Mouse (Mus musculus) embryonic facial prominence, embryonic 11.5 days (tissue): Measurements from ENCODE around the gene Ret. TPM values are rescaled to one million over a fixed set of nuclear protein-coding genes. Genes with fewer than 3 reads are reported as not detected.

Experiments used
- ATAC-seq: fragments of 200-750 bp; cut with Nextera tagmentation; replicated peaks from 2 replicates; pipeline ENCODE4 v1.8.0; 2017; ENCODE audit warnings: low read depth; ENCODE audit not compliant: insufficient number of reproducible peaks, low FRiP score, low TSS enrichment
- DNase-seq: peaks from one replicate; pipeline ENCODE4 v3.0.0-alpha.2; 2015; ENCODE audit warnings: low spot score
- H3K27ac ChIP-seq: fragments of 300-500 bp; sonication (generic); replicated peaks from 2 replicates; pipeline ENCODE4 v1.5.1; 2014; ENCODE audit warnings: mild to moderate bottlenecking, low read depth, low read length, control low read depth
- H3K27me3 ChIP-seq: fragments of 300-500 bp; sonication (generic); 2 replicates; pipeline ENCODE4 v1.6.1; 2014; ENCODE audit warnings: mild to moderate bottlenecking, low read length, moderate library complexity, mixed read lengths; ENCODE audit not compliant: control insufficient read depth, insufficient read depth
- H3K36me3 ChIP-seq: fragments of 300-500 bp; sonication (generic); replicated peaks from 2 replicates; pipeline ENCODE4 v1.6.1; 2014; ENCODE audit warnings: low read depth, mild to moderate bottlenecking, low read length, moderate library complexity, mixed read lengths; ENCODE audit not compliant: control insufficient read depth, insufficient read depth
- H3K4me1 ChIP-seq: fragments of 300-500 bp; sonication (generic); 2 replicates; pipeline ENCODE4 v1.6.1; 2014; ENCODE audit warnings: low read length, mixed read lengths; ENCODE audit not compliant: control insufficient read depth, insufficient read depth
- H3K4me2 ChIP-seq: fragments of 300-500 bp; sonication (generic); 2 replicates; pipeline ENCODE4 v1.6.1; 2014; ENCODE audit warnings: low read depth, mild to moderate bottlenecking, control low read depth, low read length, moderate library complexity
- H3K4me3 ChIP-seq: fragments of 300-500 bp; sonication (generic); 2 replicates; pipeline ENCODE4 v1.5.1; 2014; ENCODE audit warnings: low read depth, low read length, control low read depth
- H3K9ac ChIP-seq: fragments of 300-500 bp; sonication (generic); replicated peaks from 2 replicates; pipeline ENCODE4 v1.6.1; 2014; ENCODE audit warnings: mild to moderate bottlenecking, control low read depth, low read length
- H3K9me3 ChIP-seq: fragments of 300-500 bp; sonication (generic); replicated peaks from 2 replicates; pipeline ENCODE4 v1.6.1; 2016; ENCODE audit warnings: mild to moderate bottlenecking, low read length, inconsistent platforms, mixed read lengths; ENCODE audit not compliant: control insufficient read depth
- WGBS: fragments of 180-500 bp; shearing (Covaris S2); extraction: QIAGEN DNeasy Blood & Tissue Kit; methylation state at CpG from one replicate; pipeline ENCODE4 v1.1.7; 2014; 5-methylcytosine and 5-hydroxymethylcytosine counted together
- polyA plus RNA-seq: library from polyadenylated mRNA; unstranded; fragments of >200 nt; fragmentation: Nextera tagmentation; extraction: Ambion mirVana; gene quantifications from 2 replicates; pipeline ENCODE4 v1.2.1, GENCODE M21; 2014

The Ret gene
- 1.6 and 1.8 TPM in 2 replicates for polyA plus RNA-seq

DNA sequence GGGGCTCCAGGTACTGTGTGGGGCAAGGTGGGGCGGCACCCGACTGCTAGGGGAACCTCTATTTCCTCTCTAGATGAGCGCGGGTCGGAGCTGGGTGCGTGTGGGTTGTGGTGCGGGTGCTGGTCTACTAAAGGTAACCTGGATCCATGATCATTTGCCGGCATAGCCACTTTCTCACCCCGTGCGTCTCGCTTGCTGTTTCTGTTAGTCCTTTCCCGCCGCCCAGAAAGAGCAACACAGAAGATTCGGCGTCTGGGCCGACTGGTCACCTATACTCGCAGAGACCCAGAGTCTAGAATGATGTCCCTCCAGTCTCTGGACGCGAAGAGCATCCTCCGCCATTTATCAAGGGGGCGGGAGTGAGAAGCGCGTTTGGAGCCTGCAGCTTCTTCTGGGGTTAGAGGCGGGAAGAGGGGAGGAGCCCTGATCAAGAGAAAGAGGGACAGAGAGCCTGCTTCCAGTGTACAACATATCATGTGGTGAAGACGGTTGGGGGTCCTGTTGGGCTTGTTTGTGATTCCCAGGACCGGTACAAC lies at the start of gene Ret:
Gene Ret (minus strand): TSS at position 279 of the 536 bp plus-strand sequence.
- H3K27me3 ChIP-seq = peaks cover 40% of the 10 kb centered on the region
- peak within 1 kb of the TSS; percentile 100 for H3K4me2 ChIP-seq
- no peak for DNase-seq
- H3K4me3 ChIP-seq = peak within 1 kb of the TSS; percentile 61
- ATAC-seq = no peak
- H3K4me1 ChIP-seq = peaks cover 4% of the 10 kb centered on the region; the same call in 1 of the 2 replicates
- no peaks in the 10 kb centered on the region for H3K36me3 ChIP-seq
- WGBS = under 1% methylated on average over 26 of the region's 26 CpGs
- H3K27ac ChIP-seq = no peak within 1 kb of the TSS
- H3K9me3 ChIP-seq = no peaks in the 10 kb centered on the region
- H3K9ac ChIP-seq = peak within 1 kb of the TSS; percentile 32

DNA sequence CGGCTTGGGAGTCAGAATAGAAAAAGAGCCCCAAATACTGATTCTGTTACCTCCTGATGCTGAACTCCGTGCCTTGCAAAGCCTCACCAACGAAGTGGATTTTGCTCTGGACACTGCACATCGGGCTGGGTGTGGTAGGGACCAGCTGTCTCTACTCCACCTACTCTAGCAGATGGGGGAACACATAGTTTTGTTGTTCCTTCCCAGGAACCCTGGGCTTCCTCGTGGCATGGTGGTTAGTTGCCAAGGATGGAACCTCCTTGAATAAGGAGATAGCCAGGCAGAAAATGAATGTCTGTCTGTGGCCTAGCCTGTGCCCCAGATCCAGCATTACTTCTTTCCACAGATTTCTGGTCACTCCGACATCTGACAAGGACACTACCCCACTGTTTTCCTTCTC lies 49.6 kb upstream of the Ret start:
- Histone ChIP-seq H3K36me3 (no peaks in the 10 kb centered on the region), H3K4me2 (no peak overlapping the region), H3K27ac (no peak overlapping the region), H3K9ac (no peak overlapping the region), H3K27me3 (no peaks in the 10 kb centered on the region), H3K9me3 (no peaks in the 10 kb centered on the region), H3K4me1 (no peaks in the 10 kb centered on the region), H3K4me3 (no peak overlapping the region)
- ATAC-seq = no peak
- 88% methylated on average over 6 of the region's 6 CpGs for WGBS
- no peak for DNase-seq

DNA sequence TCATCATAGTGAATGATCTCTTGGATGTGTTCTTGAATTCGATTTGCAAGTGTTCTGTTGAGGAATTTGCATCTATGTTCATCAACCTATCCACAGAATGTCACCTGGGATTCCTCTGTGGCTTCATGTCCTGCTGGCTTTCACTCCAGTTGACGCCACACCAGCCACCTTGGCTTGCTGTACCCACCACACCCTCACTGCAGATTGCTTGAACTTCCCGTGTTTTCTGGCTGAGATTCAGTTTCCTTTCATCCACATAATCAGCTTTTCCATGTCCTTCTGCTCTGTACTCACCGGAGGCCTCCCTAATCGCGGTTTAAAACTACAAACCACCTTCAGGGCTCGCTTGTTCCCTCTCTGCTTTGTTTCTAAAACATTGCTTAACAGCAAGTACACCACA lies 46.6 kb upstream of the Ret start:
- no peak for DNase-seq
- Histone ChIP-seq H3K27me3 (no peaks in the 10 kb centered on the region), H3K4me3 (no peak overlapping the region), H3K4me1 (no peaks in the 10 kb centered on the region), H3K36me3 (no peaks in the 10 kb centered on the region), H3K4me2 (no peak overlapping the region), H3K9me3 (no peaks in the 10 kb centered on the region), H3K27ac (no peak overlapping the region), H3K9ac (no peak overlapping the region)
- ATAC-seq = no peak
- WGBS = 81% methylated on average over 7 of the region's 7 CpGs

DNA sequence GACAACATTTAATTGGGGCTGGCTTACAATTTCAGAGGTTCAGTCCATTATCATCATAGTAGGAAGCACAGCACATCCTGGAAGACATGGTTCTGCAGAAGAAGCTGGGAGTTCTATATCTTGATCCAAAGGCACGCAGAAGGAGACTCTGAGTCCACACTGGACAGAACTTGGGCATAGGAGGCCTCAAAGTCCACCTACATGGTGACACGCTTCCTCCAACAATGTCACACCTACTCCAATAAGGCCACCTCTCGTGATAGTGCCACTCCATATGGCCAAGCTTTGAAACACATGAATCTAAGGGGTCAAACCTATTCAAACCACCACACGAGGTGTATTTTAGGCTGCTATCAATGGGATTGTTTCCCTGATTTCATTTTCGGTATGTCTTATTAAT lies 45.4 kb upstream of the Ret start:
- H3K27me3 ChIP-seq = no peaks in the 10 kb centered on the region
- H3K36me3 ChIP-seq = no peaks in the 10 kb centered on the region
- H3K27ac ChIP-seq = no peak overlapping the region
- DNase-seq (no peak), ATAC-seq (no peak)
- no peaks in the 10 kb centered on the region for H3K9me3 ChIP-seq
- no peak overlapping the region for H3K4me3 ChIP-seq
- no peak overlapping the region for H3K4me2 ChIP-seq
- no peak overlapping the region for H3K9ac ChIP-seq
- 86% methylated on average over 5 of the region's 5 CpGs for WGBS
- no peaks in the 10 kb centered on the region for H3K4me1 ChIP-seq

DNA sequence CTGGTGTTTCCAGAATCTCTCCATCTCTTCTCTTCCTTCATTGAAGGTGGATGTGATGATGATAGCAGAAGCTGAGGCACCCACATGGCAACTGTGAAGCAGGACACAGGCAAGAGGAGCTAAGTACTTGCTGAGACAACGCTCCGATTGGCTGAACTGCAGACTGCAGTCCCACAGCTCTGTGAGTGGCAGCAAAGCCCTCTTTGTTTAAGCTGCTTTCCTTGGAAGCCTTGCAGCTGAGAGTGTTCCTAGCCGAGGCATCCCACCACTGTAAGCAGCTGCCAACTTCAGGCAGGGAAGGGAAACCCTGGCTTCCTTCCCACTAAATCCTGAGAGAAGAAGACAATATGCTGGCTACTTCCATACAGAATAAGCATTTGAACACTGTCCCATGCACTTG lies 28.6 kb upstream of the Ret start:
- no peak overlapping the region for H3K4me3 ChIP-seq
- H3K4me1 ChIP-seq = no peaks in the 10 kb centered on the region
- no peak for ATAC-seq
- H3K4me2 ChIP-seq = no peak overlapping the region
- 41% methylated on average over 3 of the region's 3 CpGs for WGBS
- no peaks in the 10 kb centered on the region for H3K27me3 ChIP-seq
- H3K36me3 ChIP-seq = no peaks in the 10 kb centered on the region
- no peaks in the 10 kb centered on the region for H3K9me3 ChIP-seq
- no peak overlapping the region for H3K9ac ChIP-seq
- H3K27ac ChIP-seq = no peak overlapping the region
- DNase-seq = peak; percentile 2

DNA sequence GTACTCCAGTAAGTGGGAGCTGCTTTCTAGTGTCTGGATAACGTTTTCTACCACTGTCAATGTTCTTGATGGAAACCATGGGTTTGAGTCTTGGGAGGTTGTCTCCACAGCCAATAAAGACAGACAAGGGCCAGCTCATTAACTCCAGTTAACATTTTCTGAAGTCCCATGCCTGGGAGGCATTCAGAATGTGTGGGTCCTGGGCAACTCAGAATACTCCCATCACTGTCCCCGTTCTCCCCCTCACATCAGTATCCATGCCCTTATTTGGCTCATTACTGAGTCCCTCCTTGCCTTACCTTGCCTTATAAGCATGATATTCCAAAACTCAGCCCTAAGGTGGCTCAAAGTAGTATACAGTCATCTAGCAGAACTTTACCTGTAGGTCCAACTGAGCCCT lies 25.0 kb upstream of the Ret start:
- H3K36me3 ChIP-seq = no peaks in the 10 kb centered on the region
- no peaks in the 10 kb centered on the region for H3K9me3 ChIP-seq
- H3K4me1 ChIP-seq = no peaks in the 10 kb centered on the region
- WGBS = 69% methylated on average over 2 of the region's 2 CpGs
- H3K27ac ChIP-seq = no peak overlapping the region
- DNase-seq = no peak
- H3K4me2 ChIP-seq = no peak overlapping the region
- H3K9ac ChIP-seq = no peak overlapping the region
- no peaks in the 10 kb centered on the region for H3K27me3 ChIP-seq
- ATAC-seq = no peak
- H3K4me3 ChIP-seq = no peak overlapping the region

DNA sequence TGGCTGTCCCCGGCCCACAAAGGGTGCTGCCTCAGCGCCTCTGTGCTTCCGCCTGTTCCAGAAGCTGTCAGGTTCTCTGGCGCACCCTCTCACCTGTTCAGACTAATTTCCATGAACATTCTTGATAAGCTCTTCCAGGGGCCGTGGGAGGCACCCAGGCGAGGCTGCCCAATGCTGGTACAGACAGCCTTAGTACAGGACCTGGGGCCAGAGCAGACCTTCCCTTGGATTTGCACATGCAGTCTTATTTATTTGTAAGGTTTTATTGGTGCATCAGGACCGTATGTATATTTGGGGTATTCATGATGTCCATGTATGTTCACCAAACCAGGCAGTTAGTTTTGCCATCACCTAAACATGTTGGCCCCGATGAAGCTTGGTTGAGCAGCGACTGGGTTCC lies 18.2 kb upstream of the Ret start:
- 87% methylated on average over 6 of the region's 9 CpGs for WGBS

DNA sequence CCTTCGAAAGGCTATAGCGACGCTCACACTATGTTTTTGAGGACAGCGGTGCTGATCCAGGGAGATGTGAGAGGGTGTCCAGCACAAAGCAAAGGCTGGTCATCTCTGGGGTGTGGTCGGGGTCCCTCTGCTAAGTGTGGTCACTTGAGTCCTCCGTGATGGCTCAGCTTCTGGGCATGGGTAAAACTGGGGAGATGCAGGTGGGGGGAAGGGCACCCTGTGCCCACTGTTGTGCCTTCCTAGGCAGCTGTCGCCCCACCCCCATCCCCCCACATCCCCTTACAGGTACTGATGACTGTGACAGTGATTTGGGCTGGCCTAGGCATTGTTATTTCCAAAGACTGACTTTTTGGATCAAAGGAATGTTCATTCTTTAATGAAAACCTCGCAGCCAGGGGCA lies 10.8 kb upstream of the Ret start:
- Histone ChIP-seq H3K27ac (no peak overlapping the region), H3K9ac (no peak overlapping the region), H3K4me3 (no peak overlapping the region), H3K4me2 (no peak overlapping the region), H3K36me3 (no peaks in the 10 kb centered on the region), H3K27me3 (no peaks in the 10 kb centered on the region), H3K4me1 (no peaks in the 10 kb centered on the region), H3K9me3 (no peaks in the 10 kb centered on the region)
- ATAC-seq = no peak
- 88% methylated on average over 8 of the region's 8 CpGs for WGBS
- DNase-seq = no peak

More for the DNA sequence above, 18.2 kb upstream of the Ret start:
- no peak overlapping the region for H3K27ac ChIP-seq
- no peaks in the 10 kb centered on the region for H3K9me3 ChIP-seq
- no peak overlapping the region for H3K4me2 ChIP-seq
- H3K9ac ChIP-seq = no peak overlapping the region
- ATAC-seq (no peak), DNase-seq (no peak)
- no peak overlapping the region for H3K4me3 ChIP-seq
- H3K36me3 ChIP-seq = no peaks in the 10 kb centered on the region
- H3K4me1 ChIP-seq = no peaks in the 10 kb centered on the region
- no peaks in the 10 kb centered on the region for H3K27me3 ChIP-seq
